Mouse (Mus musculus): ENCODE data around the gene Gm21830. TPM values are rescaled to one million over a fixed set of nuclear protein-coding genes. Genes with fewer than 3 reads are reported as not detected.

Gene Gm21830
- polyA plus RNA-seq, 1 experiment from 2014 or later = not detected

Other genes starting within 250 kb of the Gm21830 start
- gene Gm26727, start 19.5 kb downstream of the Gm21830 start, polyA plus RNA-seq (2014; fragmentation: Nextera tagmentation; extraction: Ambion mirVana) = not detected in 2 replicates
- gene Xirp2, start 32.3 kb downstream of the Gm21830 start, polyA plus RNA-seq (2014; fragmentation: Nextera tagmentation; extraction: Ambion mirVana) = not detected in 2 replicates
- gene B3galt1, start 152.1 kb downstream of the Gm21830 start, polyA plus RNA-seq (2014; fragmentation: Nextera tagmentation; extraction: Ambion mirVana) = 9.3 and 9.6 TPM in 2 replicates

Data from embryonic facial prominence, embryonic 11.5 days (tissue).